Mouse (Mus musculus) myocyte (in vitro differentiated cells): ENCODE results near the gene Gm20662.

Source experiments
- MAX ChIP-seq: IDR thresholded peaks from one replicate; pipeline ENCODE4 v1.6.1; 2011; ENCODE audit warnings: low read depth, mild to moderate bottlenecking, control low read depth
- POLR2A ChIP-seq: IDR thresholded peaks from one replicate; pipeline ENCODE4 v1.6.1; 2011; ENCODE audit warnings: low read depth, mild to moderate bottlenecking, control low read depth, moderate library complexity; ENCODE audit not compliant: insufficient read length

DNA sequence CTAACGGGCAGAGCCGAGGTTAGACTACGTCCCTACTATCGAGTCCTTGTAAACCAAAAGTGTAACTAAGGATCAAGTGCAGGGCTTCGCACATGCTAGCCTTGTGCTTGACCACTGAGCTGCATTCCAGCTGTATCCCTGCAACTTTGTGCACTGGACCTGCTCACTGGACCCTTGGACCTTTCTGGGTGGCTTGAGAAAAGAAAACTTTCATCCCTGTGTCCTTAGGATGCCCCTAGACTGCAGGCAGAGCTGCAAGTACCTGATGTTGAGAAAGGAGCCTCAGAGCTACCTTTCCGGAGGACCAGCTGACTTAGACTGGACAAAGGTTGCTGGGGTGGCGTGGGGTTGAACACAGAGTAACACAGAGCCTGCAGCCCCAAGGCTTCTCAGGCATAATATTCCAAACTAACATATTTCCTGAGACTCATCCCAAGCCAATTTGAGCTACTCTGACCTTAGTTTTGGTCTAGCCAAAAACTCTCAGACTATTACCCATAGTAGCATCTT is 94.5 kb downstream of the Gm20662 start:
- TF ChIP-seq MAX = no peak
- no peak for TF ChIP-seq POLR2A
